Mouse (Mus musculus) cortical plate, adult 2 months (tissue): ENCODE results near the gene Fam89b. TPM values are rescaled to one million over a fixed set of nuclear protein-coding genes. Genes with fewer than 3 reads are reported as not detected.

Experiments
- H3K27ac ChIP-seq: fragments of 200-500 bp; 2 replicates; pipeline ENCODE4 v1.5.1; 2012; ENCODE audit warnings: low read length, control low read depth, inconsistent platforms; ENCODE audit not compliant: insufficient read depth
- H3K4me1 ChIP-seq: fragments of 200-500 bp; 2 replicates; pipeline ENCODE4 v1.6.1; 2011; ENCODE audit warnings: low read length; ENCODE audit not compliant: control insufficient read depth, insufficient read depth
- H3K4me3 ChIP-seq: fragments of 200-500 bp; 2 replicates; pipeline ENCODE4 v1.5.1; 2011; ENCODE audit warnings: mild to moderate bottlenecking, low read length, control low read depth; ENCODE audit not compliant: insufficient read depth
- CTCF ChIP-seq: fragments of 200-500 bp; IDR thresholded peaks from 2 replicates; pipeline ENCODE4 v1.5.1; 2011; ENCODE audit warnings: mild to moderate bottlenecking, control low read depth, low read length; ENCODE audit not compliant: insufficient read depth; ENCODE audit errors: extremely low read depth
- POLR2A ChIP-seq: fragments of 200-500 bp; IDR thresholded peaks from 2 replicates; pipeline ENCODE4 v1.6.1; 2011; ENCODE audit warnings: mild to moderate bottlenecking, low read length, control low read depth; ENCODE audit not compliant: insufficient read depth; ENCODE audit errors: extremely low read depth
- polyA plus RNA-seq: library from polyadenylated mRNA; depleted of rRNA; stranded (reverse); fragments of >200 nt; gene quantifications from 2 replicates; pipeline ENCODE4 v1.2.3, GENCODE M21; 2012

The Fam89b gene
- polyA plus RNA-seq, 1 experiment: 58.6 TPM

- no peak overlapping the region for H3K27ac ChIP-seq
- peaks cover 6% of the 10 kb centered on the region for H3K4me1 ChIP-seq
- no peak for TF ChIP-seq POLR2A
- TF ChIP-seq CTCF: no peak
- no peak overlapping the region for H3K4me3 ChIP-seq
Measured at GRCm38 (mm10) chr19:5711907-5712460, 17.5 kb downstream of the Fam89b start.

GRCm38 (mm10) chr19:5711218-5711617 lies 18.2 kb downstream of the Fam89b start:
- TF ChIP-seq CTCF: peak; percentile 80
- no peak for TF ChIP-seq POLR2A
- H3K4me3 ChIP-seq: no peak overlapping the region
- H3K27ac ChIP-seq: no peak overlapping the region
- H3K4me1 ChIP-seq: peaks cover 5% of the 10 kb centered on the region; the same call in 1 of the 2 replicates

- Histone ChIP-seq H3K4me1 (peaks cover 5% of the 10 kb centered on the region; the same call in 1 of the 2 replicates), H3K4me3 (no peak overlapping the region), H3K27ac (no peak overlapping the region)
- no peak for TF ChIP-seq POLR2A
- TF ChIP-seq CTCF: no peak
Measured at GRCm38 (mm10) chr19:5710581-5710980, 18.9 kb downstream of the Fam89b start.

DNA sequence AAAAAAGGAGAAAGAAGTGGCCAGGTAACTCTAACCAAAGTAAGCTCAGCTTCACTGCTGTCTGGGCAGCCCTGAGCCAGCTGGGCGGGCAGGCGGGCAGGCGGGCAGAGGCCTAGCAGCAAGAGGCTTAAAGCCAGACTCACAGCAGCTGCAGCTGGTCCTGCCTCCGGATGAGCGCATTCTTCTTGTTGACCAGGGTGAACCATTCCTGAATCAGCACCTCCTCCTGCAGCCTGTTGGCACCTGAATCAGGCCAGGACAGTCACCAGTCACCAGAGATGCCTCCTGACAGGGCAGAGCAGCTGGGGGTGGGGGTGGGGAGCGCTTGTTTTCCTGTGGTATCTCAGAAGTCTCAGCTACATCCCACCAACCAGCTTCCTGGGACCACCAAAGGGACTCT lies 19.4 kb downstream of the Fam89b start:
- Histone ChIP-seq H3K27ac (no peak overlapping the region), H3K4me3 (no peak overlapping the region), H3K4me1 (peaks cover 5% of the 10 kb centered on the region; the same call in 1 of the 2 replicates)
- TF ChIP-seq POLR2A: no peak
- no peak for TF ChIP-seq CTCF

GRCm38 (mm10) chr19:5704801-5705571 lies 24.5 kb downstream of the Fam89b start:
- Histone ChIP-seq H3K4me3 (no peak overlapping the region), H3K4me1 (no peaks in the 10 kb centered on the region), H3K27ac (no peak overlapping the region)
- TF ChIP-seq CTCF (no peak), POLR2A (no peak)

DNA sequence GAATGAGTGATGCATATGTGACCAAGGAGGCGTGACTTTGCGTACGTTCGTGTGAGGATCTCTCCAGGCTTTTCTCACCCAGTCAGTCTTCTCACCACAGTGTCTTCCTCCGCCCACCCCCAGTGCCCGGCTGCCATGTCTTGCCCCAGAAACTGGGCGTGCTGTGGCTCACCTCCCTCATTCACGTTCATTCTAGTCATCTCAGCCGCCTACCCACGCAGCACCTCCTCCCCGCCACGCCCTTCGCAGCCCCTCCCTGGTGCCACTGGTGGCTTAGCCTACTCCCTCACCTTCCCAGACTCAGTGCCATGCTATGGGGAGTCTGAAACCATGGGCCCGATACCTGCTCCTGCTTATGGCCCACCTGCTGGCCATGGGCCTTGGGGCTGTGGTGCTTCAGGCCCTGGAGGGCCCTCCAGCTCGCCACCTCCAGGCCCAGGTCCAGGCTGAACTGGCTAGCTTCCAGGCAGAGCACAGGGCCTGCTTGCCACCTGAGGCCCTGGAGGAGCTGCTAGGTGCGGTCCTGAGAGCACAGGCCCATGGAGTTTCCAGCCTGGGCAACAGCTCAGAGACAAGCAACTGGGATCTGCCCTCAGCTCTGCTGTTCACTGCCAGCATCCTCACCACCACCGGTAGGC lies 25.2 kb downstream of the Fam89b start, which contains the start of gene Kcnk7:
TSS of gene Kcnk7 (plus strand) at position 205 of the 638 bp plus-strand sequence.
- no peak within 1 kb of the TSS for H3K4me3 ChIP-seq
- TF ChIP-seq CTCF (no peak), POLR2A (no peak)
- no peaks in the 10 kb centered on the region for H3K4me1 ChIP-seq
- H3K27ac ChIP-seq: no peak within 1 kb of the TSS

DNA sequence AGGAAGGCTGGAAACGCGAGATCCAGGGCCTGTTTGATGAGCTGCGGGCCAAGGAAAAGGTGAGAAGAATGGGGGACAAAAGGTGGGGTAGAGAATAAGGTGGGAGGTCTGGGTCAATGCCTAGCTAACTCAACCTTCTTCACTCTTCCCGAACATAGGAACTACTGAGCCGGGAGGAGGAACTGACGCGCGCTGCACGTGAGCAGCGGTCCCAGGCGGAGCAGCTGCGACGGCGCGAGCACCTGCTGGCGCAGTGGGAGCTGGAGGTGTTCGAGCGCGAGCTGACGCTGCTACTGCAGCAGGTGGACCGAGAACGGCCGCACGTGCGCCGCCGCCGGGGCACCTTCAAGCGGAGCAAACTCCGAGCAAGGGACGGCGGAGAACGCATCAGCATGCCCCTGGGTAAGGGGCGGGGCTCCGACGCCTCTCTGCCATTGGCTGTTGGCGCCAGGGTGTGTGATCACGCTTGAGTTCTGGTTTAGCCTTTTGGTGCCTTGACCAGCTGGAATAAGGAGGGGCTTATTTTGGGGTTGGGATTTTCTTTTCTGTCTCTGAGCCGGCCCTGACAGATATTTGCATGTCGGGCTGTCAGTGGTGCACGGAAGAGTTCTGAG lies 33.5 kb downstream of the Fam89b start:
- peaks cover 7% of the 10 kb centered on the region for H3K4me1 ChIP-seq
- H3K4me3 ChIP-seq: no peak overlapping the region
- no peak for TF ChIP-seq POLR2A
- TF ChIP-seq CTCF: no peak
- no peak overlapping the region for H3K27ac ChIP-seq

DNA sequence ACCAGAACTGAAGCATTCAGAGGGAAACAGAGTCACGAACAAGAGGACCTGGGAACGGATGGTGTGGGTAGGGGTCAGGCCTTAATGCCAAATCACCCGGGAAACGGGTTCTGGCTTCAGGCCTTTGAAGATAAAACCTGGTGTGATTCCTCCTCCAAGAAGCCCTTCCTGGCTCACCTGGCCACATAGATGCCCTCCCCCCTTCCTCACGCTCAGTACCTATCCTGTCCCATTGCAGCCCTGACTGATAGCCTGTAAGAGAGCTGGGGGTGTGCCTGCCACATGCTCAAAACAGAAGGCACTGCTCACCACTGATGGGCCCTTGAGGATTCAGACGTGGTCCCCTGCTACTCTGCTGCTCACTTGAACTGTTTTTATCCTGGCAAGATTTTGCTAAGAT lies 35.7 kb downstream of the Fam89b start:
- Histone ChIP-seq H3K4me1 (peaks cover 7% of the 10 kb centered on the region), H3K4me3 (no peak overlapping the region), H3K27ac (peak overlapping the region; percentile 8; the same call in 1 of the 2 replicates)
- TF ChIP-seq POLR2A (no peak), CTCF (no peak)

GRCm38 (mm10) chr19:5692913-5693396 lies 36.5 kb downstream of the Fam89b start:
- Histone ChIP-seq H3K27ac (peak overlapping the region; percentile 81), H3K4me1 (peaks cover 7% of the 10 kb centered on the region), H3K4me3 (peak overlapping the region; percentile 83; the same call in 1 of the 2 replicates)
- no peak for TF ChIP-seq POLR2A
- no peak for TF ChIP-seq CTCF
